Mouse (Mus musculus): ENCODE data around the gene Fcgr2b. TPM values are rescaled to one million over a fixed set of nuclear protein-coding genes. Genes with fewer than 3 reads are reported as not detected.
"Not testable (repeated sequence)": the region's sequence is repeated elsewhere in the genome, so short reads cannot be mapped to it uniquely, and the experiment has no call there.

Fcgr2b gene
- polyA plus RNA-seq (2017; shearing (Covaris generic)): 1 to 10 TPM in 2 of 3 experiments, under 1 TPM in 1; 0.70 to 1.4 (median 1.2) TPM

GRCm38 (mm10) chr1:170976447-170976846 is at the start of gene Fcgr2b:
Gene Fcgr2b (minus strand): TSS chr1:170976547.
- ATAC-seq: no peak

DNA sequence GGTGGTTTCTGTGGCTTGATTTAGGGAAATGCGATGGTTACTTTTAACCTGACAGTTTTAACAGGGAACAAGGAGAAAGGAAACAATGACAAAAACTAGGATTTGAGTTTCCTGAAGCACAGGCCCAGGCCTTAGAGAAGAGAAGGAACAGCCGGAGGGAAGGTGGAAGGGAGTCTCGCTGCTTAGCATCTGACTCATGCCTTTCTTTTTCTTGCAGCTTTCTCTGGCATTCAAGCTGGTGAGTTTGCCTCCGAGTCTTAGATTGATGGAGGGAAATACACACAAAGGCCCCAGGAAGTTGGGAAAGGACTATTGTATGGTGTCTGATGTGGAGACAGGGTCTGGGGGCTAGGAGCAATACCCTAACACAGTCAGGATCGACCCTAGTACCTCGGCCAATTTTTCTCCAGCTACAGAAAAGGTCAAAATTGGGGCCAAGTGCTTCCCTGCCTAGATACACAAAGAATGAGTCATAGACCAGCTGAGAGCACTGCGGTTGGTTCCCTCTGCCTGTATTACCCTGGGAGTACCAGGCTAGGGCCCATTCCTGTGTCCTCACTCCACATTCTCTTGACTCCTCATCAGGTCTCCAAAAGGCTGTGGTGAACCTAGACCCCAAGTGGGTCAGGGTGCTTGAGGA is 43.1 kb upstream of the Fcgr2b start:
- ATAC-seq: no peak

GRCm38 (mm10) chr1:171018737-171019136 is 42.4 kb upstream of the Fcgr2b start, which contains the start of gene Fcgr4:
Gene Fcgr4 (plus strand): TSS chr1:171018920.
- no peak for ATAC-seq

DNA sequence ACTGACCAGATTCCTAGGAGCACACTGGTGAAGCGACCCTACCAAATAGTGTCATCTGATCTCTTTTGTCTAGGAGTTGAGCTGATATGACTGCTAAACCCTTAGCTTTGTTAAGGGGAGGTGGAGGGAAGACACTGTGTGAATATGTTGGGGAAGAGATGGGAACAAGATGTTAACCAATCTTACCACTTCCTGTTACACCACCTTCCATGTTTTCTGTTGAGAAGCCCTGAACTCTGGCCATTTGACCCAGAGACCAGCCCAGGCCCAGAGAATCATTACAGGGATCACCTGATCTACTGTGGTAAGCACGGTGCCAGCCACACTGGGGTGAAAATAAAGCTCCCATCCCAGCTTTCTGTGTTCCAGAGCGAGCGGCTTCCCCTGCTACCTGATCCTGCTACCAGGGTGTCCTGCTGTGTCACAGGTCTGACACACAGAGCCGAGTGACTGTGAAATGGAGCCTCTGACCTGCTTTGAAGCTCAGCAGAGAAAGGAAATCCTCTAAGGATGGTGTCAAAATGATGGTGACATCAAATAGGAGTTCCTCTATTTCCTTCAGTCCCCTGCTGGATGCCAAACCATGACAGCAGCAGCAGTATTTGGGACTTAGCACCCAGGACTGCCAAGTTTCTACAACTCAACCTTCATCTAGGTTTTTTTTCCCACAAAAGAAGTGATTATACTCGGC is 41.3 kb upstream of the Fcgr2b start:
- no peak for ATAC-seq

- no peak for ATAC-seq
Observed at GRCm38 (mm10) chr1:171016676-171017356, 40.5 kb upstream of the Fcgr2b start.

- ATAC-seq: no peak
Observed at GRCm38 (mm10) chr1:171011733-171012132, 35.4 kb upstream of the Fcgr2b start.

DNA sequence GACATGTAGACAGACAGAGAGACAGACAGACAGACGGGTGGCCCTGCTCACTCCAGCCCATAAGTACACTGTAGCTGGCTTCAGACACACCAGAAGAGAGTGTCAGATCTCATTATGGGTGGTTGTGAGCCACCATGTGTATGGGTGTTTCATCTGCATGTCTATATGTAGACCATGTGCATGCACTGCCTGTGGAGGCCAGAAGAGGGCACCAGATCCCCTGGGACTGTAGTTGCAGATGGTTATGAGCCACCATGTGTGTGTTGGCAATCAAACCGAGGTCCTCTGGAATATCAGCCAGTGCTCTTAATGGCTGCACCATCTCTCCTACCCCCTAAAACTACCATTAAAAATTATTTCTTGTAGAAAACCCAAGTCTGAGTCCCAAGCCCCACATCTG is 30.6 kb upstream of the Fcgr2b start:
- ATAC-seq: no peak

DNA sequence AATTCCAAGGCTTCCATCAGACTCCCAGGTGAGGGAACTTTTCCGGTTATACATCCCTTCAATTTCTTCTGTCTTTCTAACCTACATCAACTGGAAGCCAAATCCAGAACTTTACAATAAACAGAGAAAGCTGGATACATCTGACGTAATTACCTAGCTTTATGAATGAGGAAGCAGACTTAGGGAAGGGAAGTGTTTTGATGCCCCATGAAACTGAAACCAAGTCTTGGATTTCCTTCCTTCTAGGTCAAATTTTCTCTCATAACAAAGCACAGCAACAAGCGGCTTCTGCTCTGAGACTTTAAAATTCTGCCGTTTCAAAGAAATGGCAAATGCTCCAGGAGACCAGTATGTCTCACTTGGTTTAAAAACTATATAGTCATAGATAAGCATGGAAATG is 30.0 kb upstream of the Fcgr2b start:
- no peak for ATAC-seq

DNA sequence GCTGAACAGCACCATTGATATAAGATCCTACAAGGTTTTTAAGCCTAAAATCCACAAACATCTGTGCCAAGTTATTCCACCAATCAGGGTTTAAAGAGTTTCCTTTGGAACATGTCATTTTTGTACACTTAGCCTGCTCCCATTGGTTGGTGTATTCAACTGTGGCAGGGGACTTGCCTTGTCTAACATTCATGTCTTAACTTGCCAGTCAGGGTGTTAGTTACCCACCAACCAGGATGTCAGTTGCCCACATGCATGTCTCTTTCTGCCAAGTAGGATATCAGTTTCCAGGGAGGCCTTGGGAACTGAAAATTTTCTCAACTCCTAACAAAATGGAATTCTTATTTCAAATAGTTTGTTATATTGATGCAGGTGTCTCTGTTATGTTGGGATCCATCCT is 29.2 kb upstream of the Fcgr2b start:
- no peak for ATAC-seq

- no peak for ATAC-seq
Observed at GRCm38 (mm10) chr1:171005081-171005480, 28.7 kb upstream of the Fcgr2b start.

GRCm38 (mm10) chr1:170999811-171000210 is 23.5 kb upstream of the Fcgr2b start:
- ATAC-seq: no peak

- ATAC-seq: peak; percentile 64
Observed at GRCm38 (mm10) chr1:170997756-170998655, 21.7 kb upstream of the Fcgr2b start.

GRCm38 (mm10) chr1:170996753-170997152 is 20.4 kb upstream of the Fcgr2b start:
- ATAC-seq: no peak

GRCm38 (mm10) chr1:170996034-170996433 is 19.7 kb upstream of the Fcgr2b start:
- no peak for ATAC-seq

GRCm38 (mm10) chr1:170992550-170992949 is 16.2 kb upstream of the Fcgr2b start:
- no peak for ATAC-seq

- no peak for ATAC-seq
Observed at GRCm38 (mm10) chr1:170989656-170990055, 13.3 kb upstream of the Fcgr2b start.

DNA sequence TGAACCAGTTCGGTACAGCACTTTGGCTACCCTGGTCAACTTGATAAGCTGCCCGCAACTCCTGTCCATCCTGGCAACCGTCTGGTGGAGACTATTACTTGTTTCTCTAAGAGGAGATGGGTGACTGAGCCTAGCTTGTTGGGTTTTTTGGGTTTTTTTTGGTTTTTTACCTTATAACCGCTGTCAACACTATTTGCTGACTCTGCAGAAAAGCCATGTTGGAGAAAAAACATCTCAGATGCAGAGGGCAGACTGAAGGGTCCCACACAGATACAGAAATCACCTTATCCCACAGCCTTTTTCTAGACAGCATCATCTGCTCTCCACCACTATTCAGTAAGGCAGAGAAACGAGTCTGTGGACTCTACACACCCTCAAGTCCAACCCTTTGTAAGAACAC is 9.5 kb upstream of the Fcgr2b start:
- ATAC-seq: no peak

DNA sequence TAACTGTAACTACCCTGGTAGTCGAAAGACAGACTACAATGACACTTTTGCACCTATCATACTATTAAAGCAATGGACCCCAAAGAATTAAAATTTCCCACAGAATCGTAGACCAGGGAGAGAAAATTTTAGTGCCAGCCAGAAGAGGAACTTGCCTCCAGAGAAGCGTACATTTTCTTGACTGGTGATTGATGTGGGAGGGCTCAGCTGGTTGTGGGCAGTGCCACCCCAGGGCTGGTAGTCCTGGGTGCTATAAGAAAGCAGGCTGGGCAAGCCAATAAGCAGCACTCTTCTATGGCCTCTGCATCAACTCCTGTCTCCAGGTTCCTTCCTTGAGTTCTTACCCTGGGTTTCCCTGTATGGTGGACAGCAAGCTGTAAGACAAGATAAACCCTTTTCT is 8.7 kb upstream of the Fcgr2b start:
- ATAC-seq: no peak

DNA sequence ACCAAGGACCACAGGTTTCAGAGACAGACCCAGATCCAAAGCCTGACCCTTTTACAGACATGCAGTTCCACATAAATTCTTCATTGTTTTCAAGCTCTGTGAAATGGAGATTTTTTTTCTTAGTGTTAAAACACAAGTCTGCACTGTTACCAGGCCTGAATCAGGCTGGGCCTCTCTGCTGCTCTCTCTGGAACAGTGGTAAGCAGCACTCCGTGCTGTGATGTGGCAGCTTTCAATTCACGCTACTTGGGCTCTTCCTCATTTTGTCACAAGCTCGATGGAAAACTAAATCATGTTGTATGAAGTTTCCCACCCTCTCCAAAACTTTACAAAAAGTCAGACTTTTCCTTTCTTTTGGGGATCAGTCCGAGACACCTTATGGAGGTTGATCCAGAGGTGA is 6.7 kb upstream of the Fcgr2b start:
- ATAC-seq: no peak

- ATAC-seq: no peak
Observed at GRCm38 (mm10) chr1:170982301-170982700, 6.0 kb upstream of the Fcgr2b start.

- ATAC-seq: not testable (repeated sequence)
Observed at GRCm38 (mm10) chr1:170981679-170982078, 5.3 kb upstream of the Fcgr2b start.

DNA sequence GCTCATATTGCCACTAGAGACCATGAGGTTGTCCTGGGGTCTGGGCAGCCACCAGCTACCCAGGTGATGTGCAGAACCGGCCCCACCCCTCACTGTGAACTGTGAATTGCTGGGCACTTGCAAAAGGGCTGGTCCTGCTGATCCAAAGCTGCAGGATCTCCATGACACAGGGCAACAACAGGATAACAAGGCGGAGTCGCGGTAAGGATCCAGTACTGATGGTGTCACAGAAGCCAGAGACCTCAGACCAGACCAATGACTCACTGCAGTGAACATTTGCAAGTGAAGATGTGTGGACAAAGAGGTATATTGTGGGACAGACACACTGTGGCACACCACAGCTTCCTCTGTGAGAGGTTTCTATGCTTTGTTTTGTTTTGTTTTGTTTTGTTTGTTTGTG is 2.3 kb upstream of the Fcgr2b start:
- no peak for ATAC-seq

DNA sequence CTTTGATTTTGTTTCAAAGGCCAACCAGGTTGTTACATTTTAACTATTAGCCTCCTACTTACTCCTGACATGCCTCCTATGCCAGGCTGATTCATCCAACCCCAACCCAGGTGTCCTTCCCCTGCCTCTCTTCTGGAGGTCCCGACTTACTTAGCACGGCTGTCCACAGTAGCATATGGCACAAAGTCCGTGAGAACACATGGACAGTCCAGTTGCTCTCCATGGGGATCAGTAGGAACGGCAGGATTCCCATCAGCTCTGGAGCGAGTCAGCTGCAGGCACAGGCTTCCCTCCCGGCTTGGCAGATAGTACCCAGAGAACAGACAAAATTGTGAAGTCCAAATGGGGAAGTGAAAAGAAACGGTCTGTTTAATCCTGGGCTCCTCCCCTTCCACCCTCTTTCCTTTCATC is 591 bp downstream of the Fcgr2b start:
- no peak for ATAC-seq

Measured in inflammation-experienced regulatory T-cells, adult 6 months (primary cell).